Mouse (Mus musculus): ENCODE measurements at regions not wholly inside any gene's neighbourhood (a gene's known extent, or its start where the extent isn't known, plus 50 kb on each side); places are given as distances from the start of the nearest gene placed in this dataset.

- WGBS: 72% methylated on average over 2 of the region's 2 CpGs
Observed at GRCm38 (mm10) chr2:61173581-61173980, 210.6 kb upstream of the Rbms1 start.

GRCm38 (mm10) chr2:61161336-61161735 is 198.3 kb upstream of the Rbms1 start:
- Histone ChIP-seq H3K27ac (no peak overlapping the region), H3K4me3 (no peak overlapping the region), H3K36me3 (no peaks in the 10 kb centered on the region), H3K4me2 (replicated peaks) (no peak overlapping the region), H3K27me3 (no peaks in the 10 kb centered on the region), H3K9me3 (replicated peaks) (no peaks in the 10 kb centered on the region), H3K9ac (no peak overlapping the region), H3K4me1 (peaks cover 3% of the 10 kb centered on the region; the same call in 1 of the 2 replicates)
- 93% methylated on average over 1 of the region's 1 CpGs for WGBS
- no peak for ATAC-seq (ENCODE audit: low FRiP score)

More at GRCm38 (mm10) chr2:61173581-61173980, 210.6 kb upstream of the Rbms1 start:
- Histone ChIP-seq H3K9ac (no peak overlapping the region), H3K36me3 (no peaks in the 10 kb centered on the region), H3K4me3 (no peak overlapping the region), H3K4me1 (peaks cover 9% of the 10 kb centered on the region; the same call in 1 of the 2 replicates), H3K27me3 (no peaks in the 10 kb centered on the region), H3K27ac (no peak overlapping the region), H3K4me2 (replicated peaks) (no peak overlapping the region), H3K9me3 (replicated peaks) (no peaks in the 10 kb centered on the region)
- ATAC-seq (ENCODE audit: low FRiP score): no peak

- no peaks in the 10 kb centered on the region for H3K27me3 ChIP-seq
- peaks cover 3% of the 10 kb centered on the region; the same call in 1 of the 2 replicates for H3K4me1 ChIP-seq
- H3K4me2 ChIP-seq (replicated peaks): no peak overlapping the region
- H3K27ac ChIP-seq: no peak overlapping the region
- H3K9ac ChIP-seq: no peak overlapping the region
- no peak for ATAC-seq (ENCODE audit: low FRiP score)
- WGBS: 76% methylated on average over 3 of the region's 3 CpGs
- no peaks in the 10 kb centered on the region for H3K36me3 ChIP-seq
- H3K9me3 ChIP-seq (replicated peaks): no peaks in the 10 kb centered on the region
- no peak overlapping the region for H3K4me3 ChIP-seq
Observed at GRCm38 (mm10) chr2:61159761-61160160, 196.8 kb upstream of the Rbms1 start.

- H3K9me3 ChIP-seq (replicated peaks): no peaks in the 10 kb centered on the region
- H3K36me3 ChIP-seq: no peaks in the 10 kb centered on the region
- no peak for ATAC-seq (ENCODE audit: low FRiP score)
- 60% methylated on average over 19 of the region's 19 CpGs for WGBS
- H3K4me1 ChIP-seq: no peaks in the 10 kb centered on the region
- no peak overlapping the region for H3K4me3 ChIP-seq
- no peak overlapping the region for H3K9ac ChIP-seq
- H3K4me2 ChIP-seq (replicated peaks): no peak overlapping the region
- no peaks in the 10 kb centered on the region for H3K27me3 ChIP-seq
- no peak overlapping the region for H3K27ac ChIP-seq
Observed at GRCm38 (mm10) chr2:61138998-61139631, 176.1 kb upstream of the Rbms1 start.

- H3K9me3 ChIP-seq (replicated peaks): no peaks in the 10 kb centered on the region
- H3K4me1 ChIP-seq: no peaks in the 10 kb centered on the region
- H3K9ac ChIP-seq: no peak overlapping the region
- WGBS: 53% methylated on average over 3 of the region's 3 CpGs
- H3K4me2 ChIP-seq (replicated peaks): no peak overlapping the region
- no peak for ATAC-seq (ENCODE audit: low FRiP score)
- H3K27me3 ChIP-seq: no peaks in the 10 kb centered on the region
- no peaks in the 10 kb centered on the region for H3K36me3 ChIP-seq
- H3K4me3 ChIP-seq: no peak overlapping the region
- H3K27ac ChIP-seq: no peak overlapping the region
Observed at GRCm38 (mm10) chr2:61138625-61138997, 175.6 kb upstream of the Rbms1 start.

- Histone ChIP-seq H3K36me3 (no peaks in the 10 kb centered on the region), H3K9ac (no peak overlapping the region), H3K4me2 (replicated peaks) (no peak overlapping the region), H3K4me3 (no peak overlapping the region), H3K27me3 (no peaks in the 10 kb centered on the region), H3K27ac (no peak overlapping the region), H3K9me3 (replicated peaks) (no peaks in the 10 kb centered on the region), H3K4me1 (no peaks in the 10 kb centered on the region)
- ATAC-seq (ENCODE audit: low FRiP score): no peak
- 63% methylated on average over 3 of the region's 3 CpGs for WGBS
Observed at GRCm38 (mm10) chr2:61137378-61137777, 174.4 kb upstream of the Rbms1 start.

GRCm38 (mm10) chr2:61136926-61137325 is 173.9 kb upstream of the Rbms1 start:
- H3K4me3 ChIP-seq: no peak overlapping the region
- no peaks in the 10 kb centered on the region for H3K4me1 ChIP-seq
- H3K36me3 ChIP-seq: no peaks in the 10 kb centered on the region
- ATAC-seq (ENCODE audit: low FRiP score): no peak
- no peaks in the 10 kb centered on the region for H3K27me3 ChIP-seq
- H3K9ac ChIP-seq: no peak overlapping the region
- 42% methylated on average over 1 of the region's 1 CpGs for WGBS
- no peak overlapping the region for H3K4me2 ChIP-seq (replicated peaks)
- no peak overlapping the region for H3K27ac ChIP-seq
- no peaks in the 10 kb centered on the region for H3K9me3 ChIP-seq (replicated peaks)

- H3K36me3 ChIP-seq: no peaks in the 10 kb centered on the region
- no peaks in the 10 kb centered on the region for H3K27me3 ChIP-seq
- H3K9ac ChIP-seq: no peak overlapping the region
- H3K4me3 ChIP-seq: no peak overlapping the region
- no peak overlapping the region for H3K27ac ChIP-seq
- no peaks in the 10 kb centered on the region for H3K4me1 ChIP-seq
- H3K9me3 ChIP-seq (replicated peaks): no peaks in the 10 kb centered on the region
- ATAC-seq (ENCODE audit: low FRiP score): no peak
- WGBS: 79% methylated on average over 7 of the region's 7 CpGs
- no peak overlapping the region for H3K4me2 ChIP-seq (replicated peaks)
Observed at GRCm38 (mm10) chr2:61123046-61123806, 160.2 kb upstream of the Rbms1 start.

GRCm38 (mm10) chr2:61121281-61121680 is 158.3 kb upstream of the Rbms1 start:
- Histone ChIP-seq H3K9me3 (replicated peaks) (no peaks in the 10 kb centered on the region), H3K9ac (no peak overlapping the region), H3K4me1 (no peaks in the 10 kb centered on the region), H3K36me3 (no peaks in the 10 kb centered on the region), H3K27me3 (no peaks in the 10 kb centered on the region), H3K4me3 (no peak overlapping the region), H3K4me2 (replicated peaks) (no peak overlapping the region), H3K27ac (no peak overlapping the region)
- no peak for ATAC-seq (ENCODE audit: low FRiP score)
- WGBS: 76% methylated on average over 5 of the region's 5 CpGs

- Histone ChIP-seq H3K36me3 (no peaks in the 10 kb centered on the region), H3K9ac (no peak overlapping the region), H3K4me2 (replicated peaks) (no peak overlapping the region), H3K4me1 (no peaks in the 10 kb centered on the region), H3K9me3 (replicated peaks) (no peaks in the 10 kb centered on the region), H3K27ac (no peak overlapping the region), H3K4me3 (no peak overlapping the region), H3K27me3 (no peaks in the 10 kb centered on the region)
- 60% methylated on average over 2 of the region's 2 CpGs for WGBS
- ATAC-seq (ENCODE audit: low FRiP score): no peak
Observed at GRCm38 (mm10) chr2:61114620-61115019, 151.6 kb upstream of the Rbms1 start.

GRCm38 (mm10) chr2:61113916-61114315 is 150.9 kb upstream of the Rbms1 start:
- Histone ChIP-seq H3K9me3 (replicated peaks) (no peaks in the 10 kb centered on the region), H3K4me1 (no peaks in the 10 kb centered on the region)

GRCm38 (mm10) chr2:61110591-61110990 is 147.6 kb upstream of the Rbms1 start:
- Histone ChIP-seq H3K4me2 (replicated peaks) (no peak overlapping the region), H3K36me3 (no peaks in the 10 kb centered on the region), H3K4me1 (no peaks in the 10 kb centered on the region), H3K27me3 (no peaks in the 10 kb centered on the region), H3K9me3 (replicated peaks) (no peaks in the 10 kb centered on the region), H3K4me3 (no peak overlapping the region), H3K9ac (no peak overlapping the region), H3K27ac (no peak overlapping the region)
- 66% methylated on average over 9 of the region's 9 CpGs for WGBS
- no peak for ATAC-seq (ENCODE audit: low FRiP score)

More at GRCm38 (mm10) chr2:61113916-61114315, 150.9 kb upstream of the Rbms1 start:
- ATAC-seq (ENCODE audit: low FRiP score): no peak
- Histone ChIP-seq H3K36me3 (no peaks in the 10 kb centered on the region), H3K4me3 (no peak overlapping the region), H3K27me3 (no peaks in the 10 kb centered on the region), H3K4me2 (replicated peaks) (no peak overlapping the region), H3K9ac (no peak overlapping the region), H3K27ac (no peak overlapping the region)
- WGBS: 90% methylated on average over 6 of the region's 6 CpGs

- Histone ChIP-seq H3K4me3 (no peak overlapping the region), H3K4me1 (no peaks in the 10 kb centered on the region), H3K36me3 (no peaks in the 10 kb centered on the region), H3K4me2 (replicated peaks) (no peak overlapping the region), H3K9ac (no peak overlapping the region), H3K9me3 (replicated peaks) (no peaks in the 10 kb centered on the region), H3K27me3 (no peaks in the 10 kb centered on the region), H3K27ac (no peak overlapping the region)
- no peak for ATAC-seq (ENCODE audit: low FRiP score)
- 83% methylated on average over 3 of the region's 3 CpGs for WGBS
Observed at GRCm38 (mm10) chr2:61109564-61109963, 146.6 kb upstream of the Rbms1 start.
